Mouse (Mus musculus) lung, embryonic 14.5 days (tissue): ENCODE measurements at regions not wholly inside any gene's neighbourhood (a gene's known extent, or its start where the extent isn't known, plus 50 kb on each side); places are given as distances from the start of the nearest gene placed in this dataset.
A peak's percentile ranks its signal among the peaks of the same experiment; 100 is the strongest.

Experiments used
- ATAC-seq: fragments of 200-750 bp; cut with Nextera tagmentation; 2 replicates; pipeline ENCODE4 v1.8.0; 2017; ENCODE audit warnings: mild to moderate bottlenecking, moderate TSS enrichment, moderate library complexity; ENCODE audit not compliant: insufficient read depth
- DNase-seq: peaks from one replicate; pipeline ENCODE4 v3.0.0-alpha.2; 2015
- H3K27ac ChIP-seq: fragments of 300-500 bp; sonication (generic); 2 replicates; pipeline ENCODE4 v1.5.1; 2014; ENCODE audit warnings: low read depth, mild to moderate bottlenecking, moderate library complexity
- H3K27me3 ChIP-seq: fragments of 300-500 bp; sonication (generic); 2 replicates; pipeline ENCODE4 v1.6.1; 2014; ENCODE audit warnings: low read length, control low read depth; ENCODE audit not compliant: insufficient read depth
- H3K36me3 ChIP-seq: fragments of 300-500 bp; sonication (generic); 2 replicates; pipeline ENCODE4 v1.6.1; 2014; ENCODE audit warnings: control low read depth; ENCODE audit not compliant: insufficient read depth
- H3K4me1 ChIP-seq: fragments of 300-500 bp; sonication (generic); 2 replicates; pipeline ENCODE4 v1.6.1; 2014; ENCODE audit warnings: antibody characterized with exemption, control low read depth; ENCODE audit not compliant: insufficient read depth
- H3K4me2 ChIP-seq: fragments of 300-500 bp; sonication (generic); 2 replicates; pipeline ENCODE4 v1.6.1; 2014; ENCODE audit warnings: mild to moderate bottlenecking
- H3K4me3 ChIP-seq: fragments of 300-500 bp; sonication (generic); 2 replicates; pipeline ENCODE4 v1.5.1; 2014; ENCODE audit warnings: low read depth, low read length
- H3K9ac ChIP-seq: fragments of 300-500 bp; sonication (generic); 2 replicates; pipeline ENCODE4 v1.6.1; 2014
- H3K9me3 ChIP-seq: fragments of 300-500 bp; sonication (generic); 2 replicates; pipeline ENCODE4 v1.6.1; 2016; ENCODE audit warnings: low read depth, low read length, control low read depth
- CTCF ChIP-seq: IDR thresholded peaks from 2 replicates; pipeline ENCODE4 v1.5.1; 2016; ENCODE audit warnings: antibody characterized with exemption, low read depth
- WGBS: fragments of 180-500 bp; shearing (Covaris S2); extraction: QIAGEN DNeasy Blood & Tissue Kit; methylation state at CpG from one replicate; pipeline ENCODE4 v1.1.7; 2014; 5-methylcytosine and 5-hydroxymethylcytosine counted together

DNA sequence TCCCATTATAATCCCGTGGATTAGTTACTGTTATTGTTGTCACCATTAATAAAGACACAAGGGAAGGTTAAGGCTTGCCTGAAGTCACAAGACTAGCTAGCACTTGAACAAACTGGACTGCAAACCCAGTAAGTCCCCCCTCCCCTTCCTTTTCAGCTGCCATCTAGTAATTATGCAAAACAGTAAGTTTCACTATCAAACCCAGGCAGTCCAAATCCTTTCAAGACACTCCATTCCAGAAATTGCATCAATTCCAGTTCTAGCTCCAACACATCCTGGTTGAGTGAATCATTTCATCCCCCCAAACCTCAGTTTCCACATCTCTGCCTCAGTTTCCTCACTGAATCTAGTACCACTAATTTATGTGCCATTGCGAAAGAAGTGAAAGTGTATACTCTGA is 129.7 kb upstream of the Plxnc1 start:
- Histone ChIP-seq H3K4me1 (no peaks in the 10 kb centered on the region), H3K27ac (no peak overlapping the region), H3K36me3 (no peaks in the 10 kb centered on the region), H3K9me3 (no peaks in the 10 kb centered on the region), H3K9ac (no peak overlapping the region), H3K4me2 (no peak overlapping the region), H3K27me3 (no peaks in the 10 kb centered on the region), H3K4me3 (no peak overlapping the region)
- TF ChIP-seq CTCF, result no peak
- DNase-seq (no peak), ATAC-seq (no peak)
- 83% methylated on average over 2 of the region's 2 CpGs for WGBS

DNA sequence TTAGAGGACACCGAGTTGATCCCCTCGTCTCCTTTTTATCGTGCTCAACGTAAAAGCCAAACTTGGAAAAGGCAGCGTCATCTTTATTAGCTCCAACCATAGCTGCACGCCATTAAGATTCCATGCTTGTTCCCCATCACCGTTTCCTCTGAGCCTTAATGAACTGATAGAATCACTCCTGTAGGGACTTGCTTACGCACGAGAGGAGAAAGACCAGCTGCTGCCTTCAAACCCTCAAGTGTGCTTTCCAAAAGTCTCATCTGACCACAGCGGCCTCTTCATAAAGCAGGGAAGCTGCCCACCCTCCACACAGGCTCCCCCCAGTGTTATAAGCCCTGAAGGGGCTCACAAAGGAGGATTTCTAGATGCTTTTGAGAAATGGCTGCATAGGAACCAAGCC is 123.3 kb upstream of the Plxnc1 start:
- no peaks in the 10 kb centered on the region for H3K36me3 ChIP-seq
- DNase-seq (peak; percentile 90), ATAC-seq (peak; percentile 95)
- peak overlapping the region; percentile 83 for H3K27ac ChIP-seq
- H3K4me2 ChIP-seq, result no peak overlapping the region
- no peaks in the 10 kb centered on the region for H3K4me1 ChIP-seq
- H3K27me3 ChIP-seq, result no peaks in the 10 kb centered on the region
- 39% methylated on average over 10 of the region's 10 CpGs for WGBS
- peak; percentile 36 for TF ChIP-seq CTCF
- H3K4me3 ChIP-seq, result no peak overlapping the region
- no peak overlapping the region for H3K9ac ChIP-seq
- no peaks in the 10 kb centered on the region for H3K9me3 ChIP-seq

DNA sequence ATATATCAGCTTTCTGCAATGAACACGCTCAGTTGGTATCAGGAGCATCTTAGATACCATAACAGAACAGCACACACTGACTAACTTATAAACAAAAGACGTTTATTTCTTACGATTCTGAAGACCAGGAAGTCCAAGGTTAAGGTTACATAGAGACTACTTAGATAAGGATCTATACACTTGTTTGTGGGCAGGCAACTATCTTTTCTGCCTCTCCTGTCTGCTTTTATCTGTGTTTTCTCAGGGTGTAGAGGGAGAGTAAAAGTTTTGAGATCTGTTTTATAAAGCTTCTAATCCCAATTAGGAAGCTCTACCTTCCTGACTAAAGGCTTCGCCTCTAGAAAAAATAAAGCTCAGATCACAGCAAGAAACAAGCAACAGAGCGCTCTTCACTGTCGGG is 122.1 kb upstream of the Plxnc1 start:
- Histone ChIP-seq H3K9ac (no peak overlapping the region), H3K4me1 (no peaks in the 10 kb centered on the region), H3K36me3 (no peaks in the 10 kb centered on the region), H3K27ac (no peak overlapping the region), H3K9me3 (no peaks in the 10 kb centered on the region), H3K4me2 (no peak overlapping the region), H3K4me3 (no peak overlapping the region), H3K27me3 (no peaks in the 10 kb centered on the region)
- no peak for ATAC-seq
- 61% methylated on average over 6 of the region's 6 CpGs for WGBS
- TF ChIP-seq CTCF, result no peak
- no peak for DNase-seq

GRCm38 (mm10) chr10:95059486-95060091 is 115.0 kb upstream of the Plxnc1 start:
- 65% methylated on average over 7 of the region's 7 CpGs for WGBS
- no peak for DNase-seq
- H3K4me1 ChIP-seq, result 0 out of 2 replicates have a peak, but pooled peaks cover 4% of the 10 kb centered on the region
- no peak for TF ChIP-seq CTCF
- H3K36me3 ChIP-seq, result no peaks in the 10 kb centered on the region
- H3K9me3 ChIP-seq, result no peaks in the 10 kb centered on the region
- ATAC-seq, result no peak
- H3K4me2 ChIP-seq, result no peak overlapping the region
- no peaks in the 10 kb centered on the region for H3K27me3 ChIP-seq
- H3K27ac ChIP-seq, result no peak overlapping the region
- no peak overlapping the region for H3K9ac ChIP-seq
- no peak overlapping the region for H3K4me3 ChIP-seq

DNA sequence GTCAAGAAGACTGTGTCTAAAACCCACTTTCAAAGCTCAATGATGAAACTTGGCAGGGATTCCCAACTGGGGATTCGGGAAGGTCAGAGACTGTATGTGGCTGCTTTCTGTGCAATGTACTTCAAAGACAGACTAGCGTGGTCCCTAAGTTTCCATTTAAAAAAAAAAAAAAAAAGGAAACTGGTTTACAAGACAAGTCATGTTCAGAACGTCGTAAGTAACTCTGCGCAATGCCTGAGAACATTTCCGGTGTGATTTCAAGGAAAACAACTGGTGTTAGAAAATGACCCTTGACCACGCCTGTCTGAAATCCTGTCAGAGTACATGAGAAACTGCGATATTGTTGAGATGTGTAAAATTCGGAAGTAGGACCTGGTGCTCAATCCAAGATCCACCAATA is 114.4 kb upstream of the Plxnc1 start:
- DNase-seq (peak; percentile 51), ATAC-seq (no peak)
- Histone ChIP-seq H3K9ac (no peak overlapping the region), H3K27ac (no peak overlapping the region), H3K4me3 (no peak overlapping the region), H3K4me1 (0 out of 2 replicates have a peak, but pooled peaks cover 4% of the 10 kb centered on the region), H3K36me3 (no peaks in the 10 kb centered on the region), H3K4me2 (no peak overlapping the region), H3K27me3 (no peaks in the 10 kb centered on the region), H3K9me3 (no peaks in the 10 kb centered on the region)
- TF ChIP-seq CTCF, result no peak
- 64% methylated on average over 9 of the region's 9 CpGs for WGBS

DNA sequence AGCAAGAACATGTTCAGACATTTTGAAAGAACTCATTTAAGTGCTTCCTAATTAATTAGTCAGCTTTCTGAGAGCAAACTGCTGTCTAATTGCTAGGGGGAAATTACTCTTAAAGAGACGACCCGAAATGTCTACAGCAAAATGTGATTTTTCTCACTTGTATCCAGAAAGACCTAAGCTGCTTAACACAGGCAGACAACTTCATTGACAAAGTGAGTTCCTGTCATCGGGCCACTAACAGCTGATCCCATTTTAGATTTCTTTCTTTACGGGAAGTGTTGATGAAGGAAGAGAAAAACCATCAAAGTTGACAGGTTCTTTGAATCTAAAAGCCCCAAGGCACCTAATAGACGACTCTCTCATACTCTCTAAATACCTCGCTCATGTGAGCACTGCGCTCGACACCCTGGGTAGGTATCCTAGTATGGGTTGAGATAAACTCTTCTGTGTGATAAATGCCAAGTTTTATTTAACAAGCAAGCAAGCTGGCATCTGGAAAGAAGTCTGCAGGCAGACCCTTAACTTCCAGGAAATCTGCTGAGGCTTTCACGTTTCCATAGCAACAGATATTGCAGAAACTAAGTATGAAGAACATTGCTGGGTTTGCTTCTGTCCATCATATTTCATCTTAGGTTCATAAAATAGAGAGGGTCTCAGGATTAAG is 112.5 kb upstream of the Plxnc1 start:
- DNase-seq, result no peak
- 0 out of 2 replicates have a peak, but pooled peaks cover 4% of the 10 kb centered on the region for H3K4me1 ChIP-seq
- no peaks in the 10 kb centered on the region for H3K9me3 ChIP-seq
- H3K4me2 ChIP-seq, result no peak overlapping the region
- H3K36me3 ChIP-seq, result no peaks in the 10 kb centered on the region
- H3K27me3 ChIP-seq, result no peaks in the 10 kb centered on the region
- H3K27ac ChIP-seq, result no peak overlapping the region
- TF ChIP-seq CTCF, result no peak
- WGBS, result 65% methylated on average over 9 of the region's 9 CpGs
- H3K4me3 ChIP-seq, result no peak overlapping the region
- no peak overlapping the region for H3K9ac ChIP-seq
- no peak for ATAC-seq

DNA sequence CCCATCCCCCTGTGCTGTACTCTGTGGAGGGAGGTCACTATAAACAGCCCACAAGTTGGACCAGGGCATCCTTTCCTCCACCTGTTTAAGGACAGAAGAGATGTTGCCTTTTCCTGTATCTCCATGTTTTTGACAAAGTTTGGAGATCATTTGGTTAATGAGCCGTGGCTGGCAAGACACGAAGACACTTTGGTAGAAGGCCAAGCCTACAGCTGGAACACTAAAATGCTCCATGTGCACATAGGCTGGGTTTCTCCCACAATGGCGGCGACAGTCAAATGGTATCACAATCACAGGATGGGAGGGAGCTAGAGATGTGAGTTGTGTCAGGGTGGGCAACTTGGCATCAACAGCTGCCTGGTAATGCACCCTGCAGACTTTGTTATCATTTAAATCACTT is 111.9 kb upstream of the Plxnc1 start:
- Histone ChIP-seq H3K4me3 (no peak overlapping the region), H3K9ac (no peak overlapping the region), H3K36me3 (no peaks in the 10 kb centered on the region), H3K4me2 (no peak overlapping the region), H3K9me3 (no peaks in the 10 kb centered on the region), H3K4me1 (0 out of 2 replicates have a peak, but pooled peaks cover 4% of the 10 kb centered on the region), H3K27me3 (no peaks in the 10 kb centered on the region), H3K27ac (no peak overlapping the region)
- ATAC-seq (0 out of 2 replicates have a peak, but pooled peaks have one; percentile 65), DNase-seq (peak; percentile 85)
- TF ChIP-seq CTCF, result no peak
- 46% methylated on average over 4 of the region's 4 CpGs for WGBS
